Mouse (Mus musculus) lung, adult 2 months (tissue): ENCODE measurements around the gene Polr2i.

Experiments
- CTCF ChIP-seq: fragments of 200-500 bp; IDR thresholded peaks from 2 replicates; pipeline ENCODE4 v1.5.1; 2011; ENCODE audit warnings: mild to moderate bottlenecking, low read length, control low read depth; ENCODE audit not compliant: insufficient read depth
- POLR2A ChIP-seq: fragments of 200-500 bp; IDR thresholded peaks from 2 replicates; pipeline ENCODE4 v1.6.1; 2011; ENCODE audit warnings: low read depth, mild to moderate bottlenecking, control low read depth, low read length, borderline replicate concordance; ENCODE audit errors: extremely low read depth

- no peak for TF ChIP-seq CTCF
- no peak for TF ChIP-seq POLR2A
Measured at GRCm38 (mm10) chr7:30215875-30216274, 15.9 kb upstream of the Polr2i start.
